ENCODE assay signal across 7 mouse cellular contexts in the genomic region with DNA sequence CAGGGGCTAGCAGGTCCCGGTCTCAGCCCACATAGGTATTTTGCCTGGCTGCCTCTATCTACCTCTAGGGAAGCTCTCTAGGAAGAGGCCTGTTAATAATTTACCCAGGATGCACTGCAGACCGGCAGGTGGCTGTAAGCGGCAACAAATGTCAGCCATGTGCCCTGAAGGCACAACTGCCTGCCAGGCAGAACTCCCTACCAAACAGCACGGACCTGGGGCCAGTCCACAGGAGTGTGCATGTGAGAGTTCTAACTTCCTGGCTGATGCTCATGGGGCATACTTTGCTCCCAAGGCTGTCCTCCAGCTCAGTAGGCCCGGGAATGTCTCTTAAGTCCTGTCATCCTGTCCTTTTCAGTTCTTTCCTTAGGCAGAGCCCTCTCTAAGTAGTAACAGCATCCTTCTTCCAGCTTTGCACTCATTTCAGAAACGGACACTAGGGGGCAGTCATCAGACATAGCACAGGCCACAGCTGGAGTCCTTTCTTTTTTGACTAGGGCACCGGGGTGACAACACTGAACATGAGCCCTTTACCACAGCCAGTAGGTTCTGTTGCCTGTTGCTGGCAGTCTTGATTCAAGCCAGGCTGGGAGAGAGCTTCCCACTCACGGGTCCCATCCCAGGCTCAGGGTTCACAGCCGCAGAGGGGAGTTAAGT.
DNase-seq lines count a peak whose midpoint lies in the region; ATAC-seq and TF ChIP-seq lines count a peak whose summit lies in the region.

No protein-coding gene starts in this region.

- no peak overlapping the region for H3K4me3 ChIP-seq in hindbrain, postnatal 0 days (ENCODE audit: low read length)

- H3K27me3 ChIP-seq in hindbrain, postnatal 0 days (ENCODE audit: insufficient read depth, low read length), result no peaks in the 10 kb centered on the region

- ATAC-seq in hindbrain, postnatal 0 days, result peak; percentile 61
- ATAC-seq in megakaryocyte progenitor cell, adult 5-6 weeks (replicated peaks; ENCODE audit: poor library complexity), result peak; percentile 96

- H3K4me2 ChIP-seq in hindbrain, postnatal 0 days (ENCODE audit: low read depth, low read length), result no peak overlapping the region

- no peak overlapping the region for H3K27ac ChIP-seq in hindbrain, postnatal 0 days

- H3K9ac ChIP-seq in hindbrain, postnatal 0 days (replicated peaks; ENCODE audit: low read length), result no peak overlapping the region

- 33% methylated on average over 9 of the region's 9 CpGs for WGBS in hindbrain, postnatal 0 days

- peak; percentile 53 for DNase-seq in WW6 (ENCODE audit: low read depth, low spot score)
- peak; percentile 82 for DNase-seq in cerebellum, adult 9-10 months
- peak; percentile 42 to 75 for DNase-seq in frontal cortex, postnatal 25 days (ENCODE audit: low spot score in 2 of 2)
- peak; percentile 93 for DNase-seq in hindbrain, postnatal 0 days (ENCODE audit: low spot score)
- DNase-seq in left cerebral cortex, adult 11 months (ENCODE audit: low spot score), result peak; percentile 64
- peak; percentile 47 for DNase-seq in right cerebral cortex, postnatal 25 days

- H3K4me1 ChIP-seq in hindbrain, postnatal 0 days (ENCODE audit: insufficient read depth, low read length), result no peaks in the 10 kb centered on the region

- peak; percentile 95 for TF ChIP-seq CTCF in hindbrain, postnatal 0 days (IDR thresholded peaks at IDR 0.05; ENCODE audit: low read depth)

- H3K9me3 ChIP-seq in hindbrain, postnatal 0 days (ENCODE audit: low read length), result no peaks in the 10 kb centered on the region

- H3K36me3 ChIP-seq in hindbrain, postnatal 0 days (ENCODE audit: insufficient read depth, low read length), result no peaks in the 10 kb centered on the region
